Mouse (Mus musculus): ENCODE results near the gene Spns3.

GRCm38 (mm10) chr11:72485960-72486359 is 64.3 kb downstream of the Spns3 start:
- TF ChIP-seq CTCF (IDR thresholded peaks at IDR 0.05; ENCODE audit: insufficient read depth, low read length) = no peak
- TF ChIP-seq POLR2A (IDR thresholded peaks at IDR 0.05; ENCODE audit: borderline replicate concordance, extremely low read depth, low read depth, low read length) = no peak

All from lung, adult 2 months (tissue).